Mouse (Mus musculus) liver, embryonic 14.5 days (tissue): ENCODE data around the gene Fosl1.

ENCODE experiments used
- CTCF ChIP-seq: IDR thresholded peaks from 2 replicates; pipeline ENCODE4 v1.5.1; 2016; ENCODE audit warnings: antibody characterized with exemption, low read depth, control low read depth
- EP300 ChIP-seq: IDR thresholded peaks from 2 replicates; pipeline ENCODE4 v1.6.1; 2016; ENCODE audit warnings: antibody characterized with exemption, low read depth

GRCm38 (mm10) chr19:5468374-5468773, 21.0 kb downstream of the Fosl1 start, which contains the start of gene Ctsw:
- TF ChIP-seq CTCF (no peak), EP300 (no peak)
